Mouse (Mus musculus) urinary bladder, adult 18-20 months (tissue): ENCODE measurements around the gene Trnau1ap.

Experiments used
- DNase-seq, 2 experiments: peaks; one replicate each; pipeline ENCODE4 v3.0.0; 2022; ENCODE audit warnings: low spot score in 2 of 2, mixed read lengths in 2 of 2

Trnau1ap gene

GRCm38 (mm10) chr4:132329115-132329834, at the start of gene Trnau1ap:
Trnau1ap (minus strand) TSS chr4:132329538.
- DNase-seq = peak; percentile 82 to 83

GRCm38 (mm10) chr4:132373820-132374219, 44.5 kb upstream of the Trnau1ap start:
- DNase-seq = no peak

GRCm38 (mm10) chr4:132369953-132370750, 40.8 kb upstream of the Trnau1ap start:
- no peak for DNase-seq

GRCm38 (mm10) chr4:132367480-132368201, 38.3 kb upstream of the Trnau1ap start:
- no peak for DNase-seq

GRCm38 (mm10) chr4:132365450-132366060, 36.2 kb upstream of the Trnau1ap start:
- DNase-seq = no peak

GRCm38 (mm10) chr4:132363487-132363886, 34.1 kb upstream of the Trnau1ap start:
- DNase-seq = no peak

- DNase-seq = no peak
These were observed 30.2 kb upstream of the Trnau1ap start for GRCm38 (mm10) chr4:132359510-132359909.

- peak in 1 of 2 experiments; percentile 12 for DNase-seq
These were observed 26.8 kb upstream of the Trnau1ap start for GRCm38 (mm10) chr4:132356170-132356569.

GRCm38 (mm10) chr4:132355403-132355802, 26.1 kb upstream of the Trnau1ap start:
- DNase-seq = no peak

- DNase-seq = peak; percentile 30 to 65
These were observed 25.2 kb upstream of the Trnau1ap start for GRCm38 (mm10) chr4:132354571-132354970.

- DNase-seq = peak; percentile 86 to 88
These were observed 24.1 kb upstream of the Trnau1ap start, which contains the start of gene Rcc1 for GRCm38 (mm10) chr4:132353481-132353885. Rcc1 (minus strand) TSS chr4:132353605.

GRCm38 (mm10) chr4:132352739-132353138, 23.4 kb upstream of the Trnau1ap start:
- peak in 1 of 2 experiments; percentile 33 for DNase-seq

- DNase-seq = no peak
These were observed 22.1 kb upstream of the Trnau1ap start for GRCm38 (mm10) chr4:132351401-132351800.

GRCm38 (mm10) chr4:132350854-132351253, 21.5 kb upstream of the Trnau1ap start:
- DNase-seq = no peak

- DNase-seq = no peak
These were observed 20.9 kb upstream of the Trnau1ap start for GRCm38 (mm10) chr4:132350123-132350740.

- DNase-seq = no peak
These were observed 20.3 kb upstream of the Trnau1ap start for GRCm38 (mm10) chr4:132349495-132350122.

GRCm38 (mm10) chr4:132346661-132347060, 17.3 kb upstream of the Trnau1ap start:
- DNase-seq = no peak

- no peak for DNase-seq
These were observed 16.9 kb upstream of the Trnau1ap start for GRCm38 (mm10) chr4:132346261-132346660.

- no peak for DNase-seq
These were observed 16.5 kb upstream of the Trnau1ap start for GRCm38 (mm10) chr4:132345843-132346212.

GRCm38 (mm10) chr4:132345135-132345842, 16.0 kb upstream of the Trnau1ap start:
- peak; percentile 89 to 96 for DNase-seq
